Mouse (Mus musculus): ENCODE data around the gene Rac1. TPM values are rescaled to one million over a fixed set of nuclear protein-coding genes. Genes with fewer than 3 reads are reported as not detected.
"Not testable (repeated sequence)": the region's sequence is repeated elsewhere in the genome, so short reads cannot be mapped to it uniquely, and the experiment has no call there.

Gene Rac1
- total and polyA plus RNA-seq, 2 experiments: 38.6 to 99.8 TPM

- H3K27me3 ChIP-seq (ENCODE audit: control insufficient read depth, insufficient read depth, low read length): no peaks in the 10 kb centered on the region
- no peak for DNase-seq (ENCODE audit: extremely low read depth, low read depth, low spot score)
- no peaks in the 10 kb centered on the region for H3K36me3 ChIP-seq (ENCODE audit: control insufficient read depth, insufficient read depth, low read length)
- no peak overlapping the region for H3K27ac ChIP-seq (replicated peaks; ENCODE audit: insufficient read depth, low read depth, low read length)
- TF ChIP-seq CTCF (IDR thresholded peaks at IDR 0.05; ENCODE audit: low read depth, low read length): no peak
- no peak for TF ChIP-seq POLR2A (IDR thresholded peaks at IDR 0.05; ENCODE audit: extremely low read depth, insufficient read depth, low read length)
- no peak overlapping the region for H3K4me3 ChIP-seq (ENCODE audit: insufficient read depth, low read depth, low read length)
- WGBS: 85% methylated on average over 6 of the region's 6 CpGs
- H3K9ac ChIP-seq (ENCODE audit: low read depth, low read length): no peak overlapping the region
- H3K4me1 ChIP-seq (ENCODE audit: control insufficient read depth, insufficient read depth, low read length): peaks cover 3% of the 10 kb centered on the region; the same call in 1 of the 2 replicates
- H3K79me2 ChIP-seq (ENCODE audit: control insufficient read depth, insufficient read depth, low read length): peaks cover 3% of the 10 kb centered on the region; the same call in 1 of the 2 replicates
Measured at GRCm38 (mm10) chr5:143552911-143553310, 25.1 kb upstream of the Rac1 start.

GRCm38 (mm10) chr5:143548922-143549321, 21.1 kb upstream of the Rac1 start:
- Histone ChIP-seq H3K9ac (ENCODE audit: low read depth, low read length) (peak overlapping the region; percentile 70), H3K4me3 (ENCODE audit: insufficient read depth, low read depth, low read length) (peak overlapping the region; percentile 53)
- H3K4me1 ChIP-seq (ENCODE audit: control insufficient read depth, insufficient read depth, low read length); H3K79me2 ChIP-seq (ENCODE audit: control insufficient read depth, insufficient read depth, low read length); H3K27me3 ChIP-seq (ENCODE audit: control insufficient read depth, insufficient read depth, low read length); H3K27ac ChIP-seq (replicated peaks; ENCODE audit: insufficient read depth, low read depth, low read length); DNase-seq (ENCODE audit: extremely low read depth, low read depth, low spot score); H3K36me3 ChIP-seq (ENCODE audit: control insufficient read depth, insufficient read depth, low read length): not testable (repeated sequence)
- WGBS: 4% methylated on average over 16 of the region's 28 CpGs

GRCm38 (mm10) chr5:143548401-143548846, 20.6 kb upstream of the Rac1 start:
- Histone ChIP-seq H3K4me3 (ENCODE audit: insufficient read depth, low read depth, low read length) (peak overlapping the region; percentile 53), H3K27me3 (ENCODE audit: control insufficient read depth, insufficient read depth, low read length) (no peaks in the 10 kb centered on the region), H3K4me1 (ENCODE audit: control insufficient read depth, insufficient read depth, low read length) (peaks cover 3% of the 10 kb centered on the region; the same call in 1 of the 2 replicates), H3K36me3 (ENCODE audit: control insufficient read depth, insufficient read depth, low read length) (no peaks in the 10 kb centered on the region), H3K9ac (ENCODE audit: low read depth, low read length) (peak overlapping the region; percentile 70), H3K79me2 (ENCODE audit: control insufficient read depth, insufficient read depth, low read length) (peaks cover 3% of the 10 kb centered on the region; the same call in 1 of the 2 replicates), H3K27ac (replicated peaks; ENCODE audit: insufficient read depth, low read depth, low read length) (peak overlapping the region; percentile 77)
- TF ChIP-seq CTCF (IDR thresholded peaks at IDR 0.05; ENCODE audit: low read depth, low read length): peak; percentile 66
- TF ChIP-seq POLR2A (IDR thresholded peaks at IDR 0.05; ENCODE audit: extremely low read depth, insufficient read depth, low read length): peak; percentile 50; the same call in 1 of the 2 replicates
- WGBS: 1% methylated on average over 37 of the region's 37 CpGs
- DNase-seq (ENCODE audit: extremely low read depth, low read depth, low spot score): peak; percentile 87

- peak overlapping the region; percentile 77; the same call in 1 of the 2 replicates for H3K27ac ChIP-seq (replicated peaks; ENCODE audit: insufficient read depth, low read depth, low read length)
- peaks cover 3% of the 10 kb centered on the region; the same call in 1 of the 2 replicates for H3K4me1 ChIP-seq (ENCODE audit: control insufficient read depth, insufficient read depth, low read length)
- H3K4me3 ChIP-seq (ENCODE audit: insufficient read depth, low read depth, low read length): no peak overlapping the region
- H3K9ac ChIP-seq (ENCODE audit: low read depth, low read length): no peak overlapping the region
- TF ChIP-seq POLR2A (IDR thresholded peaks at IDR 0.05; ENCODE audit: extremely low read depth, insufficient read depth, low read length) (no peak), CTCF (IDR thresholded peaks at IDR 0.05; ENCODE audit: low read depth, low read length) (no peak)
- peaks cover 3% of the 10 kb centered on the region; the same call in 1 of the 2 replicates for H3K79me2 ChIP-seq (ENCODE audit: control insufficient read depth, insufficient read depth, low read length)
- 51% methylated on average over 10 of the region's 10 CpGs for WGBS
- H3K36me3 ChIP-seq (ENCODE audit: control insufficient read depth, insufficient read depth, low read length): no peaks in the 10 kb centered on the region
- DNase-seq (ENCODE audit: extremely low read depth, low read depth, low spot score): no peak
- no peaks in the 10 kb centered on the region for H3K27me3 ChIP-seq (ENCODE audit: control insufficient read depth, insufficient read depth, low read length)
Measured at GRCm38 (mm10) chr5:143547866-143548265, 20.0 kb upstream of the Rac1 start.

GRCm38 (mm10) chr5:143547384-143547783, 19.5 kb upstream of the Rac1 start:
- Histone ChIP-seq H3K9ac (ENCODE audit: low read depth, low read length) (no peak overlapping the region), H3K79me2 (ENCODE audit: control insufficient read depth, insufficient read depth, low read length) (peaks cover 3% of the 10 kb centered on the region; the same call in 1 of the 2 replicates), H3K27me3 (ENCODE audit: control insufficient read depth, insufficient read depth, low read length) (no peaks in the 10 kb centered on the region), H3K4me1 (ENCODE audit: control insufficient read depth, insufficient read depth, low read length) (peaks cover 3% of the 10 kb centered on the region; the same call in 1 of the 2 replicates), H3K36me3 (ENCODE audit: control insufficient read depth, insufficient read depth, low read length) (no peaks in the 10 kb centered on the region), H3K27ac (replicated peaks; ENCODE audit: insufficient read depth, low read depth, low read length) (no peak overlapping the region), H3K4me3 (ENCODE audit: insufficient read depth, low read depth, low read length) (no peak overlapping the region)
- 3% methylated on average over 11 of the region's 11 CpGs for WGBS
- TF ChIP-seq CTCF (IDR thresholded peaks at IDR 0.05; ENCODE audit: low read depth, low read length) (peak; percentile 99), POLR2A (IDR thresholded peaks at IDR 0.05; ENCODE audit: extremely low read depth, insufficient read depth, low read length) (no peak)
- DNase-seq (ENCODE audit: extremely low read depth, low read depth, low spot score): peak; percentile 61

GRCm38 (mm10) chr5:143539111-143539510, 11.3 kb upstream of the Rac1 start:
- WGBS: 85% methylated on average over 8 of the region's 8 CpGs
- Histone ChIP-seq H3K4me1 (ENCODE audit: control insufficient read depth, insufficient read depth, low read length) (no peaks in the 10 kb centered on the region), H3K27ac (replicated peaks; ENCODE audit: insufficient read depth, low read depth, low read length) (no peak overlapping the region), H3K4me3 (ENCODE audit: insufficient read depth, low read depth, low read length) (no peak overlapping the region), H3K36me3 (ENCODE audit: control insufficient read depth, insufficient read depth, low read length) (no peaks in the 10 kb centered on the region), H3K9ac (ENCODE audit: low read depth, low read length) (no peak overlapping the region), H3K27me3 (ENCODE audit: control insufficient read depth, insufficient read depth, low read length) (no peaks in the 10 kb centered on the region), H3K79me2 (ENCODE audit: control insufficient read depth, insufficient read depth, low read length) (no peaks in the 10 kb centered on the region)
- TF ChIP-seq CTCF (IDR thresholded peaks at IDR 0.05; ENCODE audit: low read depth, low read length) (no peak), POLR2A (IDR thresholded peaks at IDR 0.05; ENCODE audit: extremely low read depth, insufficient read depth, low read length) (no peak)
- no peak for DNase-seq (ENCODE audit: extremely low read depth, low read depth, low spot score)

All from liver, adult 2 months (tissue).